19 mouse cellular contexts compared by ENCODE assay signal in genomic region chr1:176826186-176826585, GRCm38 (mm10). TPM values are rescaled to one million over a fixed set of nuclear protein-coding genes. Genes with fewer than 3 reads are reported as not detected.
DNase-seq lines count a peak whose midpoint lies in the region; ATAC-seq and TF ChIP-seq lines count a peak whose summit lies in the region.
"Had no signal": no experiment of that assay in that cellular context is flagged by ENCODE, and none has a peak within 500 bp of the region (broad histone marks: within the 10 kb centered on the region; RNA-seq: fewer than 3 reads in every experiment).

No protein-coding gene starts in this region.

- intact Hi-C loops in heart, adult 2 months (cut with DNase I), result no loop called here
- intact Hi-C loops in heart, postnatal 36 days (cut with DNase I), result no loop called here

- no peak for TF ChIP-seq EP300 in CH12.LX (IDR thresholded peaks at IDR 0.05; ENCODE audit: low read length)
- TF ChIP-seq EP300 in liver, embryonic 14.5 days (IDR thresholded peaks at IDR 0.05; ENCODE audit: low read depth), result 0 out of 2 replicates have a peak, but pooled peaks have one; percentile 3
- no peak for TF ChIP-seq EP300 in heart, adult 2 months (IDR thresholded peaks at IDR 0.05; ENCODE audit: insufficient read depth, low read depth, low read length)

- no peak overlapping the region for H3K4me3 ChIP-seq in CH12.LX (replicated peaks in 1 of 3; ENCODE audit: low read depth in 2 of 3, low read length in 2 of 3, poor library complexity in 1 of 3)
- no peak overlapping the region for H3K4me3 ChIP-seq in liver, embryonic 14.5 days (ENCODE audit: insufficient read depth in 1 of 2, low read depth in 2 of 2, low read length in 2 of 2)
- H3K4me3 ChIP-seq in heart, adult 2 months, result no peak overlapping the region
- H3K4me3 ChIP-seq in hindbrain, embryonic 11.5 days (ENCODE audit: low read depth, low read length), result no peak overlapping the region
- H3K4me3 ChIP-seq: lung, embryonic 15.5 days had no signal

- peaks cover 4% of the 10 kb centered on the region for H3K79me2 ChIP-seq in CH12.LX (replicated peaks; ENCODE audit: control insufficient read depth, extremely low read depth, insufficient read depth, poor library complexity, severe bottlenecking)
- no peaks in the 10 kb centered on the region for H3K79me2 ChIP-seq in heart, adult 2 months (replicated peaks; ENCODE audit: control insufficient read depth, insufficient read depth, low read length)

- peak overlapping the region; percentile 53 for H3K27ac ChIP-seq in CH12.LX (ENCODE audit: insufficient read depth, low read depth)
- no peak overlapping the region for H3K27ac ChIP-seq in liver, embryonic 14.5 days
- no peak overlapping the region for H3K27ac ChIP-seq in heart, adult 2 months
- H3K27ac ChIP-seq in hindbrain, embryonic 11.5 days (ENCODE audit: low read depth, low read length), result no peak overlapping the region
- H3K27ac ChIP-seq: hindbrain, postnatal 0 days; lung, embryonic 15.5 days had no signal

- ATAC-seq in liver, embryonic 14.5 days (ENCODE audit: insufficient read depth), result no peak
- no peak for ATAC-seq in hindbrain, embryonic 11.5 days (ENCODE audit: low FRiP score)
- ATAC-seq: forebrain, embryonic 14.5 days; hindbrain, postnatal 0 days had no signal

- H3K4me1 ChIP-seq in CH12.LX (ENCODE audit: control insufficient read depth in 1 of 2, insufficient read depth in 2 of 2), result peaks cover 21 to 65% of the 10 kb centered on the region in 2 experiments
- H3K4me1 ChIP-seq in liver, embryonic 14.5 days (replicated peaks; ENCODE audit: control insufficient read depth in 2 of 2, insufficient read depth in 2 of 2, low read length in 1 of 2), result peaks cover 38 to 50% of the 10 kb centered on the region in 2 experiments
- peaks cover 10% of the 10 kb centered on the region for H3K4me1 ChIP-seq in heart, adult 2 months (ENCODE audit: control insufficient read depth, insufficient read depth, low read length)
- no peaks in the 10 kb centered on the region for H3K4me1 ChIP-seq in hindbrain, embryonic 11.5 days (replicated peaks; ENCODE audit: control insufficient read depth, insufficient read depth, low read length)
- H3K4me1 ChIP-seq: lung, embryonic 15.5 days had no signal

- H3K27me3 ChIP-seq in CH12.LX (replicated peaks), result no peaks in the 10 kb centered on the region
- H3K27me3 ChIP-seq in liver, embryonic 14.5 days (ENCODE audit: control insufficient read depth, insufficient read depth, low read length), result no peaks in the 10 kb centered on the region
- no peaks in the 10 kb centered on the region for H3K27me3 ChIP-seq in heart, adult 2 months (ENCODE audit: control insufficient read depth, insufficient read depth, low read length)
- H3K27me3 ChIP-seq in hindbrain, embryonic 11.5 days (ENCODE audit: control insufficient read depth, insufficient read depth, low read length), result no peaks in the 10 kb centered on the region
- H3K27me3 ChIP-seq: lung, embryonic 15.5 days had no signal

- H3K9me3 ChIP-seq in CH12.LX (replicated peaks; ENCODE audit: low read length), result no peaks in the 10 kb centered on the region
- no peaks in the 10 kb centered on the region for H3K9me3 ChIP-seq in liver, embryonic 14.5 days (ENCODE audit: control insufficient read depth, low read length)
- no peaks in the 10 kb centered on the region for H3K9me3 ChIP-seq in hindbrain, embryonic 11.5 days (ENCODE audit: control insufficient read depth, low read length)
- H3K9me3 ChIP-seq: lung, embryonic 15.5 days had no signal

- peak; percentile 88 for DNase-seq in 416B (ENCODE audit: low read depth)
- DNase-seq in CH12.LX (ENCODE audit: extremely low read depth), result no peak
- no peak for DNase-seq in liver, embryonic 14.5 days (ENCODE audit: low read depth in 3 of 3, low spot score in 3 of 3)
- peak; percentile 60 to 62 for DNase-seq in lung, postnatal 4 days
- DNase-seq in heart, adult 2 months, result no peak
- DNase-seq in hindbrain, embryonic 11.5 days (ENCODE audit: low spot score), result no peak
- no peak for DNase-seq in heart, postnatal 36 days
- DNase-seq: cerebellum, adult 9-10 months; embryo, embryonic 11 days; heart, adult 18-20 months; heart, postnatal 10 days; kidney, adult 9 months; layer of hippocampus, postnatal 36 days; left cerebral cortex, postnatal 4 days; midbrain, embryonic 14.5 days; right cerebral cortex, postnatal 14 days had no signal

- H3K9ac ChIP-seq in CH12.LX (ENCODE audit: insufficient read depth, low read depth), result peak overlapping the region; percentile 49; the same call in 1 of the 2 replicates
- H3K9ac ChIP-seq in liver, embryonic 14.5 days (replicated peaks), result no peak overlapping the region
- no peak overlapping the region for H3K9ac ChIP-seq in heart, adult 2 months (ENCODE audit: low read depth, low read length)
- no peak overlapping the region for H3K9ac ChIP-seq in hindbrain, embryonic 11.5 days (ENCODE audit: low read depth, low read length)
- H3K9ac ChIP-seq: lung, embryonic 15.5 days had no signal

- no peak for TF ChIP-seq POLR2A in CH12.LX (IDR thresholded peaks at IDR 0.05; ENCODE audit: low read depth, low read length)
- TF ChIP-seq POLR2A in heart, adult 2 months (IDR thresholded peaks at IDR 0.05; ENCODE audit: insufficient read depth, low read depth, low read length), result no peak

- H3K36me3 ChIP-seq in CH12.LX (replicated peaks in 1 of 2; ENCODE audit: control insufficient read depth in 1 of 2, insufficient read depth in 1 of 2, low read length in 1 of 2), result peaks cover 4 to 29% of the 10 kb centered on the region in 2 experiments
- no peaks in the 10 kb centered on the region for H3K36me3 ChIP-seq in liver, embryonic 14.5 days (replicated peaks; ENCODE audit: control insufficient read depth, insufficient read depth, low read depth)
- H3K36me3 ChIP-seq in heart, adult 2 months (ENCODE audit: control insufficient read depth, insufficient read depth, low read length), result peaks cover 8% of the 10 kb centered on the region
- H3K36me3 ChIP-seq in hindbrain, embryonic 11.5 days (ENCODE audit: control insufficient read depth, insufficient read depth, low read length), result no peaks in the 10 kb centered on the region

- no peak for TF ChIP-seq CTCF in CH12.LX (conservative IDR thresholded peaks at IDR 0.05 in 1 of 2, IDR thresholded peaks at IDR 0.05 in 1 of 2; ENCODE audit: low read depth in 2 of 2, low read length in 2 of 2)
- TF ChIP-seq CTCF in liver, embryonic 14.5 days (IDR thresholded peaks at IDR 0.05; ENCODE audit: low read depth), result no peak
- no peak for TF ChIP-seq CTCF in heart, adult 2 months (IDR thresholded peaks at IDR 0.05)

- no peak for TF ChIP-seq RAD21 in CH12.LX (IDR thresholded peaks at IDR 0.05; ENCODE audit: low read depth, low read length)

- WGBS in liver, embryonic 14.5 days (ENCODE audit: insufficient replicate concordance), result 49% methylated on average over 11 of the region's 11 CpGs
- 75% methylated on average over 11 of the region's 11 CpGs for WGBS in heart, adult 2 months
- 87% methylated on average over 11 of the region's 11 CpGs for WGBS in hindbrain, embryonic 11.5 days

- in situ Hi-C loops in CH12.LX (cut with MboI; ENCODE audit: low pct_ligation_motif_present, low pct_unique_long_range_greater_than_20kb, low sequenced_read_pairs), result no loop called here

- H3K4me2 ChIP-seq in CH12.LX (ENCODE audit: insufficient read depth, low read depth, poor library complexity, severe bottlenecking), result peak overlapping the region; percentile 96
- H3K4me2 ChIP-seq in liver, embryonic 14.5 days (ENCODE audit: low read depth), result no peak overlapping the region
- no peak overlapping the region for H3K4me2 ChIP-seq in hindbrain, embryonic 11.5 days (replicated peaks; ENCODE audit: low read depth, low read length)
- H3K4me2 ChIP-seq: lung, embryonic 15.5 days had no signal

- dilution Hi-C loops in CH12.LX (cut with MboI; ENCODE audit: extremely low pct_ligation_motif_present, extremely low pct_unique_long_range_greater_than_20kb, low sequenced_read_pairs), result no loop called here

TF ChIP-seq in CH12.LX, 34 proteins besides CTCF, POLR2A, EP300 and RAD21:
- peak; percentile 37 for TF ChIP-seq BHLHE40 (IDR thresholded peaks at IDR 0.05; ENCODE audit: low read depth, low read length)
- TF ChIP-seq ZNF384 (IDR thresholded peaks at IDR 0.05; ENCODE audit: low read depth, low read length), result no peak
- TF ChIP-seq HCFC1 (IDR thresholded peaks at IDR 0.05; ENCODE audit: low read depth, low read length), result peak; percentile 32; the same call in 1 of the 2 replicates
- TF ChIP-seq MEF2A (IDR thresholded peaks at IDR 0.05; ENCODE audit: borderline replicate concordance, low read depth, low read length), result no peak; the same call in 1 of the 2 replicates

RNA-seq across cellular contexts. Expression of gene Sdccag8, which starts 11.7 kb away (rescaled TPM):
- 16.7 and 18.7 TPM in 2 replicates for total RNA-seq in CH12.LX (2012; rRNA removed)
- 10.9 and 15.0 TPM in 2 replicates for total RNA-seq in CH12.LX (2014; rRNA removed)
- 10.7 and 11.2 TPM in 2 replicates for polyA plus RNA-seq in CH12.LX (2012; ENCODE audit: insufficient read length, low read depth)
- 1.2 and 2.7 TPM in 2 replicates for polyA plus RNA-seq in liver, embryonic 14.5 days (2012; rRNA removed)
- polyA plus RNA-seq in liver, embryonic 14.5 days (2014; fragmentation: Nextera tagmentation; extraction: Ambion mirVana), result 4.4 and 5.1 TPM in 2 replicates
- total RNA-seq in heart, adult 2 months (2021), result 1 to 10 TPM; 3.5 to 4.6 TPM
- polyA plus RNA-seq in heart, adult 2 months (2012; rRNA removed), result 2.6 and 4.1 TPM in 2 replicates
- 23.9 and 26.7 TPM in 2 replicates for polyA plus RNA-seq in hindbrain, embryonic 11.5 days (2014; fragmentation: Nextera tagmentation; extraction: Ambion mirVana)
- total RNA-seq in heart, postnatal 36 days (2021), result 1 to 10 TPM; 4.7 to 5.8 TPM

RNA-seq across cellular contexts. Expression of gene Cep170, which starts 12.3 kb away (rescaled TPM):
- total RNA-seq in CH12.LX (2012; rRNA removed) (16.1 and 16.5 TPM in 2 replicates), CH12.LX (2014; rRNA removed) (15.3 and 16.6 TPM in 2 replicates)
- 12.4 and 14.8 TPM in 2 replicates for polyA plus RNA-seq in CH12.LX (2012; ENCODE audit: insufficient read length, low read depth)
- polyA plus RNA-seq in liver, embryonic 14.5 days (2012; rRNA removed), result 4.0 and 5.2 TPM in 2 replicates
- 5.5 and 8.9 TPM in 2 replicates for polyA plus RNA-seq in liver, embryonic 14.5 days (2014; fragmentation: Nextera tagmentation; extraction: Ambion mirVana)
- 10 to 100 TPM; 17.8 to 22.9 TPM for total RNA-seq in heart, adult 2 months (2021)
- polyA plus RNA-seq in heart, adult 2 months (2012; rRNA removed), result 5.8 and 9.5 TPM in 2 replicates
- 80.1 and 108 TPM in 2 replicates for polyA plus RNA-seq in hindbrain, embryonic 11.5 days (2014; fragmentation: Nextera tagmentation; extraction: Ambion mirVana)
- 10 to 100 TPM; 24.8 to 26.2 TPM for total RNA-seq in heart, postnatal 36 days (2021)

Comparison
In these comparisons a context has a peak if more than half of its experiments do, and no peak if none do; other contexts are left out.
1. DNase-seq: peak in 416B (single experiment) and lung, postnatal 4 days (2 of 2); none in CH12.LX (single experiment), liver, embryonic 14.5 days (0 of 3), heart, adult 2 months (0 of 2), hindbrain, embryonic 11.5 days (single experiment) and heart, postnatal 36 days (0 of 2).